Mouse (Mus musculus): ENCODE results near the gene Scgn. TPM values are rescaled to one million over a fixed set of nuclear protein-coding genes. Genes with fewer than 3 reads are reported as not detected.

Scgn gene
- polyA plus RNA-seq, 1 experiment from 2014 or later: 0.14 TPM

Small RNAs within 50 kb of the gene (microRNA-seq; reads per million reads assigned to microRNA genes)
- not detected for gene Gm44344

Other genes with a start within 250 kb of the Scgn start
- gene Hist1h3c, start 245.6 kb downstream of the Scgn start, polyA plus RNA-seq (2016; fragmentation: Nextera tagmentation; extraction: Ambion mirVana): 9.7 and 11.6 TPM in 2 replicates
- 2.2 and 2.9 TPM in 2 replicates for gene Hist1h2bb, start 244.5 kb downstream of the Scgn start, polyA plus RNA-seq (2016; fragmentation: Nextera tagmentation; extraction: Ambion mirVana)
- 22.4 and 45.2 TPM in 2 replicates for gene Hist1h2ab, start 240.1 kb downstream of the Scgn start, polyA plus RNA-seq (2016; fragmentation: Nextera tagmentation; extraction: Ambion mirVana)
- gene Hist1h3b, start 238.9 kb downstream of the Scgn start, polyA plus RNA-seq (2016; fragmentation: Nextera tagmentation; extraction: Ambion mirVana): 4.5 and 11.1 TPM in 2 replicates
- gene Hist1h4b, start 234.2 kb downstream of the Scgn start, polyA plus RNA-seq (2016; fragmentation: Nextera tagmentation; extraction: Ambion mirVana): 5.0 and 5.5 TPM in 2 replicates
- gene Hist1h4a, start 230.0 kb downstream of the Scgn start, polyA plus RNA-seq (2016; fragmentation: Nextera tagmentation; extraction: Ambion mirVana): 0.72 TPM in 1 of 2 replicates, not detected in the other
- gene Hist1h3a, start 228.8 kb downstream of the Scgn start, polyA plus RNA-seq (2016; fragmentation: Nextera tagmentation; extraction: Ambion mirVana): 3.3 and 6.1 TPM in 2 replicates
- gene Hist1h1a, start 227.5 kb downstream of the Scgn start, polyA plus RNA-seq (2016; fragmentation: Nextera tagmentation; extraction: Ambion mirVana): 2.4 and 2.7 TPM in 2 replicates
- not detected in 2 replicates for gene Trim38, start 221.3 kb downstream of the Scgn start, polyA plus RNA-seq (2016; fragmentation: Nextera tagmentation; extraction: Ambion mirVana)
- not detected in 2 replicates for gene Slc17a2, start 184.2 kb downstream of the Scgn start, polyA plus RNA-seq (2016; fragmentation: Nextera tagmentation; extraction: Ambion mirVana)
- not detected in 2 replicates for gene Slc17a3, start 151.8 kb downstream of the Scgn start, polyA plus RNA-seq (2016; fragmentation: Nextera tagmentation; extraction: Ambion mirVana)
- gene Slc17a1, start 123.5 kb downstream of the Scgn start, polyA plus RNA-seq (2016; fragmentation: Nextera tagmentation; extraction: Ambion mirVana): not detected in 2 replicates
- gene Slc17a4, start 76.2 kb downstream of the Scgn start, polyA plus RNA-seq (2016; fragmentation: Nextera tagmentation; extraction: Ambion mirVana): 0.09 TPM in 1 of 2 replicates, not detected in the other
- gene Hist1h2ba, start 57.1 kb downstream of the Scgn start, polyA plus RNA-seq (2016; fragmentation: Nextera tagmentation; extraction: Ambion mirVana): not detected in 2 replicates
- not detected in 2 replicates for gene Hist1h2aa, start 56.8 kb downstream of the Scgn start, polyA plus RNA-seq (2016; fragmentation: Nextera tagmentation; extraction: Ambion mirVana)